Comparison of ENCODE assay signal across 25 mouse cellular contexts in genomic region chr1:190962760-190963159, GRCm38 (mm10). TPM values are rescaled to one million over a fixed set of nuclear protein-coding genes. Genes with fewer than 3 reads are reported as not detected.
DNase-seq lines count a peak whose midpoint lies in the region; ATAC-seq and TF ChIP-seq lines count a peak whose summit lies in the region.
"Had no signal": no experiment of that assay in that cellular context is flagged by ENCODE, and none has a peak within 500 bp of the region (broad histone marks: within the 10 kb centered on the region; RNA-seq: fewer than 3 reads in every experiment).

No protein-coding gene starts in this region.

- H3K27me3 ChIP-seq in embryonic facial prominence, embryonic 11.5 days (ENCODE audit: control insufficient read depth, insufficient read depth, low read length), result no peaks in the 10 kb centered on the region
- H3K27me3 ChIP-seq in embryonic facial prominence, embryonic 10.5 days (replicated peaks; ENCODE audit: low read depth, poor library complexity, severe bottlenecking), result no peaks in the 10 kb centered on the region
- no peaks in the 10 kb centered on the region for H3K27me3 ChIP-seq in lung, embryonic 16.5 days (ENCODE audit: control insufficient read depth, insufficient read depth, low read depth, low read length)
- H3K27me3 ChIP-seq in lung, postnatal 0 days (replicated peaks; ENCODE audit: insufficient read depth, low read length), result no peaks in the 10 kb centered on the region
- no peaks in the 10 kb centered on the region for H3K27me3 ChIP-seq in neural tube, embryonic 13.5 days
- no peaks in the 10 kb centered on the region for H3K27me3 ChIP-seq in neural tube, embryonic 15.5 days (replicated peaks)
- H3K27me3 ChIP-seq: forebrain, embryonic 15.5 days; heart, embryonic 13.5 days had no signal

- DNase-seq in embryonic facial prominence, embryonic 11.5 days (ENCODE audit: low spot score), result no peak
- no peak for DNase-seq in embryonic facial prominence, embryonic 10.5 days (ENCODE audit: low spot score)
- DNase-seq in lung, postnatal 0 days (ENCODE audit: low spot score), result no peak
- DNase-seq: adrenal gland, adult 8-10 months; adrenal gland, postnatal 25 days; cerebellum, adult 11-12 months; cerebellum, adult 8-10 months; cerebellum, postnatal 10 days; cerebellum, postnatal 36 days; embryo, embryonic 11 days; gastrocnemius, postnatal 10 days; gastrocnemius, postnatal 36 days; heart, adult 2 months; heart, postnatal 14 days; heart, postnatal 4 days had no signal

- no peaks in the 10 kb centered on the region for H3K9me3 ChIP-seq in embryonic facial prominence, embryonic 11.5 days (replicated peaks; ENCODE audit: control insufficient read depth, low read length)
- no peaks in the 10 kb centered on the region for H3K9me3 ChIP-seq in embryonic facial prominence, embryonic 10.5 days
- H3K9me3 ChIP-seq in lung, embryonic 16.5 days (ENCODE audit: control insufficient read depth, low read length), result no peaks in the 10 kb centered on the region
- no peaks in the 10 kb centered on the region for H3K9me3 ChIP-seq in lung, postnatal 0 days (ENCODE audit: low read length)
- H3K9me3 ChIP-seq in neural tube, embryonic 13.5 days, result no peaks in the 10 kb centered on the region
- no peaks in the 10 kb centered on the region for H3K9me3 ChIP-seq in neural tube, embryonic 15.5 days (replicated peaks)
- H3K9me3 ChIP-seq: forebrain, embryonic 15.5 days; heart, embryonic 10.5 days; heart, embryonic 13.5 days had no signal

- TF ChIP-seq CTCF in lung, postnatal 0 days (IDR thresholded peaks at IDR 0.05), result no peak

- 95% methylated on average over 3 of the region's 3 CpGs for WGBS in embryonic facial prominence, embryonic 11.5 days
- 93% methylated on average over 3 of the region's 3 CpGs for whole genome bisulfite sequencing in embryonic facial prominence, embryonic 10.5 days
- WGBS in lung, embryonic 16.5 days, result 90% methylated on average over 3 of the region's 3 CpGs
- 94% methylated on average over 3 of the region's 3 CpGs for WGBS in lung, postnatal 0 days
- WGBS in neural tube, embryonic 13.5 days, result 89% methylated on average over 3 of the region's 3 CpGs
- 94% methylated on average over 3 of the region's 3 CpGs for WGBS in neural tube, embryonic 15.5 days

- no peaks in the 10 kb centered on the region for H3K4me1 ChIP-seq in embryonic facial prominence, embryonic 11.5 days (ENCODE audit: control insufficient read depth, insufficient read depth, low read length)
- H3K4me1 ChIP-seq in embryonic facial prominence, embryonic 10.5 days, result no peaks in the 10 kb centered on the region
- H3K4me1 ChIP-seq in lung, embryonic 16.5 days (replicated peaks; ENCODE audit: control insufficient read depth, insufficient read depth, low read length), result 0 out of 2 replicates have a peak, but pooled peaks cover 2% of the 10 kb centered on the region
- no peaks in the 10 kb centered on the region for H3K4me1 ChIP-seq in lung, postnatal 0 days (ENCODE audit: insufficient read depth, low read depth, low read length)
- no peaks in the 10 kb centered on the region for H3K4me1 ChIP-seq in neural tube, embryonic 13.5 days (replicated peaks)
- H3K4me1 ChIP-seq in neural tube, embryonic 15.5 days, result no peaks in the 10 kb centered on the region
- H3K4me1 ChIP-seq: forebrain, embryonic 15.5 days had no signal

- no peak overlapping the region for H3K9ac ChIP-seq in embryonic facial prominence, embryonic 11.5 days (replicated peaks; ENCODE audit: low read length)
- no peak overlapping the region for H3K9ac ChIP-seq in lung, embryonic 16.5 days (ENCODE audit: low read length)
- no peak overlapping the region for H3K9ac ChIP-seq in lung, postnatal 0 days (replicated peaks; ENCODE audit: low read depth)
- H3K9ac ChIP-seq in neural tube, embryonic 13.5 days, result no peak overlapping the region
- H3K9ac ChIP-seq in neural tube, embryonic 15.5 days (replicated peaks), result no peak overlapping the region
- H3K9ac ChIP-seq: forebrain, embryonic 15.5 days; heart, embryonic 13.5 days; hindbrain, embryonic 14.5 days had no signal

- peaks cover 4% of the 10 kb centered on the region; the same call in 1 of the 2 replicates for H3K36me3 ChIP-seq in embryonic facial prominence, embryonic 11.5 days (replicated peaks; ENCODE audit: control insufficient read depth, insufficient read depth, low read depth, low read length)
- H3K36me3 ChIP-seq in embryonic facial prominence, embryonic 10.5 days (replicated peaks), result peaks cover 100% of the 10 kb centered on the region
- peaks cover 9% of the 10 kb centered on the region; the same call in 1 of the 2 replicates for H3K36me3 ChIP-seq in lung, embryonic 16.5 days (ENCODE audit: control insufficient read depth, insufficient read depth, low read length)
- no peaks in the 10 kb centered on the region for H3K36me3 ChIP-seq in lung, postnatal 0 days (ENCODE audit: insufficient read depth, low read length)
- H3K36me3 ChIP-seq in neural tube, embryonic 13.5 days, result peaks cover 97% of the 10 kb centered on the region
- H3K36me3 ChIP-seq in neural tube, embryonic 15.5 days, result peaks cover 96% of the 10 kb centered on the region

- no peak overlapping the region for H3K27ac ChIP-seq in embryonic facial prominence, embryonic 11.5 days (replicated peaks; ENCODE audit: low read depth, low read length)
- no peak overlapping the region for H3K27ac ChIP-seq in embryonic facial prominence, embryonic 10.5 days (replicated peaks)
- H3K27ac ChIP-seq in lung, embryonic 16.5 days (ENCODE audit: low read length), result no peak overlapping the region
- no peak overlapping the region for H3K27ac ChIP-seq in lung, postnatal 0 days (ENCODE audit: low read length)
- no peak overlapping the region for H3K27ac ChIP-seq in neural tube, embryonic 13.5 days (replicated peaks)
- no peak overlapping the region for H3K27ac ChIP-seq in neural tube, embryonic 15.5 days (replicated peaks)
- H3K27ac ChIP-seq: forebrain, embryonic 15.5 days; heart, adult 2 months; heart, embryonic 10.5 days; heart, embryonic 13.5 days; hindbrain, embryonic 14.5 days; hindbrain, postnatal 0 days had no signal

- no peak for TF ChIP-seq EP300 in lung, postnatal 0 days (IDR thresholded peaks at IDR 0.05)

- ATAC-seq in embryonic facial prominence, embryonic 11.5 days (replicated peaks; ENCODE audit: insufficient number of reproducible peaks, low FRiP score, low TSS enrichment, low read depth), result peak; percentile 54; the same call in 1 of the 2 replicates
- ATAC-seq in lung, embryonic 16.5 days (ENCODE audit: low read depth), result peak; percentile 34; the same call in 1 of the 2 replicates
- ATAC-seq in lung, postnatal 0 days, result no peak
- 0 out of 2 replicates have a peak, but pooled peaks have one; percentile 15 for ATAC-seq in neural tube, embryonic 13.5 days (ENCODE audit: low read depth)
- ATAC-seq in neural tube, embryonic 15.5 days (ENCODE audit: low FRiP score), result no peak
- ATAC-seq: activated CD4-positive, CD25-positive, alpha-beta regulatory T cell, adult 4 months; forebrain, embryonic 15.5 days; hindbrain, postnatal 0 days; inflammation-experienced regulatory T-cells, adult 6 months had no signal

- no peak overlapping the region for H3K4me2 ChIP-seq in embryonic facial prominence, embryonic 11.5 days (ENCODE audit: low read depth, low read length)
- no peak overlapping the region for H3K4me2 ChIP-seq in lung, embryonic 16.5 days (ENCODE audit: low read depth, low read length)
- H3K4me2 ChIP-seq in lung, postnatal 0 days (replicated peaks; ENCODE audit: low read depth, low read length), result no peak overlapping the region
- H3K4me2 ChIP-seq in neural tube, embryonic 13.5 days, result no peak overlapping the region
- H3K4me2 ChIP-seq in neural tube, embryonic 15.5 days, result no peak overlapping the region
- H3K4me2 ChIP-seq: forebrain, embryonic 15.5 days; heart, embryonic 13.5 days; hindbrain, embryonic 14.5 days had no signal

- H3K4me3 ChIP-seq in embryonic facial prominence, embryonic 11.5 days (ENCODE audit: low read depth, low read length), result no peak overlapping the region
- H3K4me3 ChIP-seq in embryonic facial prominence, embryonic 10.5 days, result no peak overlapping the region
- no peak overlapping the region for H3K4me3 ChIP-seq in lung, embryonic 16.5 days (ENCODE audit: low read length)
- H3K4me3 ChIP-seq in lung, postnatal 0 days (ENCODE audit: low read depth, low read length), result no peak overlapping the region
- no peak overlapping the region for H3K4me3 ChIP-seq in neural tube, embryonic 13.5 days
- no peak overlapping the region for H3K4me3 ChIP-seq in neural tube, embryonic 15.5 days (replicated peaks)
- H3K4me3 ChIP-seq: forebrain, embryonic 15.5 days; heart, adult 2 months; heart, embryonic 10.5 days; heart, embryonic 13.5 days had no signal

RNA-seq across cellular contexts. Expression of gene Vash2, which starts 16.3 kb away (rescaled TPM):
- polyA plus RNA-seq in embryonic facial prominence, embryonic 11.5 days (2014; fragmentation: Nextera tagmentation; extraction: Ambion mirVana), result 80.6 and 88.3 TPM in 2 replicates
- polyA plus RNA-seq in embryonic facial prominence, embryonic 10.5 days (2016; fragmentation: Nextera tagmentation; extraction: Ambion mirVana), result 52.7 and 56.7 TPM in 2 replicates
- 15.2 and 17.7 TPM in 2 replicates for polyA plus RNA-seq in lung, embryonic 16.5 days (2015; fragmentation: Nextera tagmentation; extraction: Ambion mirVana)
- polyA plus RNA-seq in lung, postnatal 0 days (2015; fragmentation: Nextera tagmentation; extraction: Ambion mirVana), result 4.2 and 4.3 TPM in 2 replicates
- 90.3 and 94.0 TPM in 2 replicates for polyA plus RNA-seq in neural tube, embryonic 13.5 days (2015; fragmentation: Nextera tagmentation; extraction: Ambion mirVana)
- 73.4 and 86.4 TPM in 2 replicates for polyA plus RNA-seq in neural tube, embryonic 15.5 days (2015; fragmentation: Nextera tagmentation; extraction: Ambion mirVana)

RNA-seq across cellular contexts. Expression of gene Angel2, which starts 37.8 kb away (rescaled TPM):
- 53.6 and 57.7 TPM in 2 replicates for polyA plus RNA-seq in embryonic facial prominence, embryonic 11.5 days (2014; fragmentation: Nextera tagmentation; extraction: Ambion mirVana)
- 50.4 and 55.3 TPM in 2 replicates for polyA plus RNA-seq in embryonic facial prominence, embryonic 10.5 days (2016; fragmentation: Nextera tagmentation; extraction: Ambion mirVana)
- 33.7 and 40.5 TPM in 2 replicates for polyA plus RNA-seq in lung, embryonic 16.5 days (2015; fragmentation: Nextera tagmentation; extraction: Ambion mirVana)
- 37.7 and 40.4 TPM in 2 replicates for polyA plus RNA-seq in lung, postnatal 0 days (2015; fragmentation: Nextera tagmentation; extraction: Ambion mirVana)
- polyA plus RNA-seq in neural tube, embryonic 13.5 days (2015; fragmentation: Nextera tagmentation; extraction: Ambion mirVana), result 51.4 and 63.2 TPM in 2 replicates
- polyA plus RNA-seq in neural tube, embryonic 15.5 days (2015; fragmentation: Nextera tagmentation; extraction: Ambion mirVana), result 37.4 and 42.2 TPM in 2 replicates

RNA-seq across cellular contexts. Expression of gene Rps6kc1, which starts 51.2 kb away (rescaled TPM):
- 15.0 and 17.6 TPM in 2 replicates for polyA plus RNA-seq in embryonic facial prominence, embryonic 11.5 days (2014; fragmentation: Nextera tagmentation; extraction: Ambion mirVana)
- polyA plus RNA-seq in embryonic facial prominence, embryonic 10.5 days (2016; fragmentation: Nextera tagmentation; extraction: Ambion mirVana), result 14.6 and 16.9 TPM in 2 replicates
- 15.5 and 16.4 TPM in 2 replicates for polyA plus RNA-seq in lung, embryonic 16.5 days (2015; fragmentation: Nextera tagmentation; extraction: Ambion mirVana)
- 8.5 and 9.7 TPM in 2 replicates for polyA plus RNA-seq in lung, postnatal 0 days (2015; fragmentation: Nextera tagmentation; extraction: Ambion mirVana)
- 26.9 and 28.4 TPM in 2 replicates for polyA plus RNA-seq in neural tube, embryonic 13.5 days (2015; fragmentation: Nextera tagmentation; extraction: Ambion mirVana)
- polyA plus RNA-seq in neural tube, embryonic 15.5 days (2015; fragmentation: Nextera tagmentation; extraction: Ambion mirVana), result 26.5 and 27.3 TPM in 2 replicates

Comparison
In these comparisons a context has a peak if more than half of its experiments do, and no peak if none do; other contexts are left out.
1. ATAC-seq: peak in embryonic facial prominence, embryonic 11.5 days (single experiment), lung, embryonic 16.5 days (single experiment) and neural tube, embryonic 13.5 days (single experiment); none in lung, postnatal 0 days (single experiment) and neural tube, embryonic 15.5 days (single experiment).